Mouse (Mus musculus): ENCODE data around the gene Slc46a3. TPM values are rescaled to one million over a fixed set of nuclear protein-coding genes. Genes with fewer than 3 reads are reported as not detected.
A peak's percentile ranks its signal among the peaks of the same experiment; 100 is the strongest.
"Not testable (repeated sequence)": the region's sequence is repeated elsewhere in the genome, so short reads cannot be mapped to it uniquely, and the experiment has no call there.

Gene Slc46a3
- polyA plus RNA-seq, 1 experiment from 2014 or later = 4.0 TPM

DNA sequence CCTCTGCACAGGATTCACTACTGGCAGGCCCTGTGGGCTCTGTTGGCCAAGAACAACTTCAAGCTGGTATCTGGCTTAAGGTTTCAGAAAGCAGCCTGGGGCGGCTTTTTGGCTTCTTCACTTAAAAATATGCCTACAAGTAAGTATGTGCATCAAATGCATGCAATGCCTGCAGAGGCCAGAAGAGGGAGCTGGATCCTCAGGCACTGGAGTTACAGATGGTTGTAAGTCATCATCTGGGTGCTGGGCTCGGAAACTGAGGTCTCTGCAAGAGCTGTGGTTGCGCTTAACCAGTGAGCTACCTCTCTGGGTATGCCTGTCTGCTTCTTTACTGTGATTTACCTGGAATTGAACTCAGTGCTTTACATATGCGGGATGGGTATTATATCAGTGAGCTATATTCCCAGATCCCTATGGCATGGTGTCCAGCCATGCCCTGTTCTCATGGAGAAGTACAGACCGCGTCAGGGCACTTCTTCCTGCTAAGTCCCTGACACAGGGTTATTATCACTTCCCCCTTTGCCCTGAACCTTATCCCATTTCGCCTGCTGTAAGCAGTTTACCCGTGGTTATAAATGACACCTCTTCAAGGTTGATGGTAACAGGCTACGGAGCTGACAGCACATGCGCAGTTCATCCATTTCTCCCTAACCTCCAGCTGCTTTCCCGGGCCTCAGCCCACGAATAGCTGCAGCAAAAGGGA is 16.3 kb upstream of the Slc46a3 start:
- Histone ChIP-seq H3K4me1 (no peaks in the 10 kb centered on the region), H3K36me3 (no peaks in the 10 kb centered on the region), H3K4me2 (replicated peaks) (no peak overlapping the region), H3K27ac (no peak overlapping the region), H3K9me3 (no peaks in the 10 kb centered on the region), H3K4me3 (no peak overlapping the region), H3K9ac (no peak overlapping the region), H3K27me3 (replicated peaks) (no peaks in the 10 kb centered on the region)
- ATAC-seq (ENCODE audit: low FRiP score, low read depth) = no peak
- WGBS = 89% methylated on average over 12 of the region's 12 CpGs

DNA sequence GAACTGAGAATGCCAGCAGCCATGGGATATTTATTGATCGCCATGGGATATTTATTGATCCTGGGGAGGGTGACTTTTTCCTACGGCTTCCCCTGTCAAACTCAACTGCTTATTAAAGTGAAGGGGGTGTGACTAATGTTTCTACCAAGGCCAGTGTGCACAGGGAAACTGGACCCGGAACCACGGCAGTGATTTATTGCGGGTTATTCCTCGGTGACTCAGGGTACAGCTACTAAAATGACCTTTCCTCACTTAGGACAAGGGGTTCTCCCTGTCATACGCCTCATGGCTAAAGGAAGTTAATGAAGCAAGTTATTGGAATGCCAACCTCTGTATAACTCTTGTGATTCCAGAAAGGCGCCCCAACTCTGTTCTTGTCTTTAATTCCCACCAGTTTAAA is 13.2 kb upstream of the Slc46a3 start:
- Histone ChIP-seq H3K4me3 (no peak overlapping the region), H3K27me3 (replicated peaks) (no peaks in the 10 kb centered on the region), H3K4me1 (no peaks in the 10 kb centered on the region), H3K27ac (no peak overlapping the region), H3K9me3 (no peaks in the 10 kb centered on the region), H3K4me2 (replicated peaks) (no peak overlapping the region), H3K36me3 (no peaks in the 10 kb centered on the region), H3K9ac (no peak overlapping the region)
- 79% methylated on average over 8 of the region's 8 CpGs for WGBS
- no peak for ATAC-seq (ENCODE audit: low FRiP score, low read depth)

- Histone ChIP-seq H3K27me3 (replicated peaks) (no peaks in the 10 kb centered on the region), H3K9me3 (no peaks in the 10 kb centered on the region), H3K27ac (no peak overlapping the region), H3K36me3 (no peaks in the 10 kb centered on the region), H3K4me2 (replicated peaks) (no peak overlapping the region), H3K4me3 (no peak overlapping the region), H3K9ac (no peak overlapping the region), H3K4me1 (no peaks in the 10 kb centered on the region)
- no peak for ATAC-seq (ENCODE audit: low FRiP score, low read depth)
- 53% methylated on average over 11 of the region's 11 CpGs for WGBS
Measured at GRCm38 (mm10) chr5:147907144-147907543, 12.5 kb upstream of the Slc46a3 start.

DNA sequence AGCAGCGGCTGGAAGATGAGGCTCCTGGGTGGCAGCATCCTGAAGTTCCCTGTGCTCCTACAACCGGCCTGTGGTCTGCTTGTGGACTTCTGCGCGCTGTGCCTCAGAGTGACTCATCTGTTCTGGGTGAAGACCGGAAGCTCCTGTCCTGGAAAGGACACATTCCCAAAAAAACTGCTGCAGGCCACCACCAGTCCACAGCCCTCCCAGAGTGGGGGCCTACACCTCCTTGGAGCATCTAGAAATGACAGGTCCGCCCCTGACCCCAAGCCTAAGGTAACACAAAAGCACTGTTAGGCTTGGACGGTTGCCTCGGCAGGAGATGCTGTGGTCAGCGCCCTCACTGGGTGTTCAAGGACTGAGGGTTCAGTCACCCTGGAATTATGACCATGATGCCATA is 8.6 kb upstream of the Slc46a3 start:
- H3K27ac ChIP-seq = no peak overlapping the region
- WGBS = 89% methylated on average over 9 of the region's 9 CpGs
- ATAC-seq (ENCODE audit: low FRiP score, low read depth) = no peak
- H3K9ac ChIP-seq = no peak overlapping the region
- no peaks in the 10 kb centered on the region for H3K9me3 ChIP-seq
- no peak overlapping the region for H3K4me3 ChIP-seq
- H3K27me3 ChIP-seq (replicated peaks) = no peaks in the 10 kb centered on the region
- H3K4me2 ChIP-seq (replicated peaks) = no peak overlapping the region
- no peaks in the 10 kb centered on the region for H3K36me3 ChIP-seq
- no peaks in the 10 kb centered on the region for H3K4me1 ChIP-seq

DNA sequence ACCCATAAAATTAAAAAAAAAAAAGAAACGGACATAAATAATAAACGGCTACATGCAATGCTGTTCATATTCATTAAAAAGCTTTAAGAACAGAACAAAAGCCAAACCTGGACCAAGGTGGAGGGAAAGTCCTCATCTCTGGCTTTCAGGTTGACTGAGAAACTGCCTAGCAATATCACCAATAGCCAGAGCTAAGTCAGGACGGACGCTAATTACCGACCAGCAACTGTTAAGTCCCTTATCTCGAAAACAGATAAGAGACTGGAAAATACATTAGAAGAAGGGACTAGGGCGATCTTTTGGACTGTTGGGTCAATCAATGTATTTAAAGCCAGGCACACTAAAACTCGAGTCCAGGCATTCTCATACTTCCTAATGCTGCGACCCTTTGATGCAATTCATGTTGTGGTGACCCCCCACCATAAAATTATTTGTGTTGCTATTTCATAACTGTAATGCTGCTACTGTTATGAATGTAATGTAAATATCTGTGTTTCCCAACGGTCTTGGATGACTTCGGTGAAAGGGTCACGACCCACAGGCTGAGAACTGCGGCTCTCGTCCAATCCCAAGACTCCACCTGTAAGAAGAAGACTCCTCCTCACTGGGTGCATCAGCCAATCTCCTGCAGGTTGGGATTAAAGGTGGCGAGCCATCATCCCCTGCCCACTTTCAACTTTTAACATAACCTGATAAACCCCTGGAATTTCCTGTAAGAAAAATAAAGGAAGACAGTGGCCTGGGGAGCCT is 7.6 kb upstream of the Slc46a3 start:
- WGBS = 89% methylated on average over 15 of the region's 15 CpGs
- Histone ChIP-seq H3K4me2 (replicated peaks) (no peak overlapping the region), H3K27ac (no peak overlapping the region), H3K36me3 (no peaks in the 10 kb centered on the region), H3K9ac (no peak overlapping the region), H3K4me3 (no peak overlapping the region), H3K9me3 (no peaks in the 10 kb centered on the region), H3K4me1 (no peaks in the 10 kb centered on the region), H3K27me3 (replicated peaks) (no peaks in the 10 kb centered on the region)
- no peak for ATAC-seq (ENCODE audit: low FRiP score, low read depth)

DNA sequence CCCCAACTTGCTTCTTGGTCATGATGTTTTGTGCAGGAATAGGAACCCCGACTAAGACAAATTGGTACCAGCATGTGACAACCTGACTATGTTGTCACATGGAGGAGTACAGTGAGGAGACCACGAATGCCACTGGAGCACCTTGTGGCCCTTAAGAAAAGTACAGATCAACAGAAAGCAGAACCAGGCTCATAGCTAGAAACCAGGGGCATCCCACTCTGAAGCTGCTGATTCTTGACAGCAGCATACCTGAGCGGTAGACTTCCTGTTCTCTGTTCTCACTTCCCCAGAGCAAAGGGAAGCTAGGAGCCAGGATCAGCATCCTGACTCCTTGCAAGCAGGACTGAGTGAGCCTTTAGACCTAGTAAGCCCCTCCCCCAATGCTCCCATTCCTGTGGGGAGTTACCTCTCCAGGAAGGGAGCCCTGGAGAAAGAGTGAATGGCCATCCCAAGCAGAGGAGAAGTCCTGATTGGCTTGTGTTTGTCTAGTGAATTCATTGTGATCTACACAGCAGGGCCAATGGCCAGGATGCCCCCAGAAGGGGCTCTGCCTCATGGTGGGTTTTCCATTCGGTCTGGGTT is 4.4 kb upstream of the Slc46a3 start:
- no peak for ATAC-seq (ENCODE audit: low FRiP score, low read depth)
- H3K4me3 ChIP-seq = no peak overlapping the region
- H3K4me2 ChIP-seq (replicated peaks) = no peak overlapping the region
- no peak overlapping the region for H3K9ac ChIP-seq
- H3K9me3 ChIP-seq = no peaks in the 10 kb centered on the region
- peaks cover 6% of the 10 kb centered on the region; the same call in 1 of the 2 replicates for H3K4me1 ChIP-seq
- no peaks in the 10 kb centered on the region for H3K27me3 ChIP-seq (replicated peaks)
- WGBS = 69% methylated on average over 4 of the region's 4 CpGs
- no peaks in the 10 kb centered on the region for H3K36me3 ChIP-seq
- H3K27ac ChIP-seq = no peak overlapping the region

DNA sequence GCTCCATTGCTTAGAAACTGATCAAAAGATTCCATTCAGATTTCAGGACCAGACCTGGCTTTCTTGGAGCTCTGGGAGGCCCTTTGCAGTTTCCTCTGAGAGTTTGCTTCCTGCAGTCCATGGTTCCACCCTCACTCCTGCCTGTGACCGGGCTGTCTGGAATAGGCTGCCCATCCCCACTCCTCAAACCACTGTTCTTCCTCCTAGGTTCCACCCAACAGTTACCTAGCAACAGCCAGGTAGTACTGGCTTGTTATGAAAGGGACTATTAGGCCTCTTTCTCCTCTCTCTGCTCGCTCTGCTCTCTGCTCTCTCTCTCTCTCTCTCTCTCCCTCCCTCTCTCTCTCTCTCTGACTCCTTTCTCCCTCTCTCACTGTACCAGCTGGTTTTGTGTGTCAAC is 3.6 kb upstream of the Slc46a3 start:
- Histone ChIP-seq H3K36me3 (no peaks in the 10 kb centered on the region), H3K9ac (no peak overlapping the region), H3K4me1 (peaks cover 8% of the 10 kb centered on the region; the same call in 1 of the 2 replicates), H3K9me3 (no peaks in the 10 kb centered on the region), H3K27me3 (replicated peaks) (peaks cover 4% of the 10 kb centered on the region), H3K4me3 (no peak overlapping the region), H3K27ac (no peak overlapping the region), H3K4me2 (replicated peaks) (no peak overlapping the region)
- ATAC-seq (ENCODE audit: low FRiP score, low read depth) = no peak
- 82% methylated on average over 2 of the region's 2 CpGs for WGBS

- not testable (repeated sequence) for H3K27ac ChIP-seq; H3K36me3 ChIP-seq; H3K9me3 ChIP-seq; H3K4me2 ChIP-seq (replicated peaks); ATAC-seq (ENCODE audit: low FRiP score, low read depth); H3K4me3 ChIP-seq; H3K9ac ChIP-seq
- Histone ChIP-seq H3K27me3 (replicated peaks) (peaks cover 10% of the 10 kb centered on the region), H3K4me1 (peaks cover 14% of the 10 kb centered on the region; the same call in 1 of the 2 replicates)
- WGBS = 82% methylated on average over 4 of the region's 4 CpGs
Measured at GRCm38 (mm10) chr5:147896501-147896900, 1.9 kb upstream of the Slc46a3 start.

DNA sequence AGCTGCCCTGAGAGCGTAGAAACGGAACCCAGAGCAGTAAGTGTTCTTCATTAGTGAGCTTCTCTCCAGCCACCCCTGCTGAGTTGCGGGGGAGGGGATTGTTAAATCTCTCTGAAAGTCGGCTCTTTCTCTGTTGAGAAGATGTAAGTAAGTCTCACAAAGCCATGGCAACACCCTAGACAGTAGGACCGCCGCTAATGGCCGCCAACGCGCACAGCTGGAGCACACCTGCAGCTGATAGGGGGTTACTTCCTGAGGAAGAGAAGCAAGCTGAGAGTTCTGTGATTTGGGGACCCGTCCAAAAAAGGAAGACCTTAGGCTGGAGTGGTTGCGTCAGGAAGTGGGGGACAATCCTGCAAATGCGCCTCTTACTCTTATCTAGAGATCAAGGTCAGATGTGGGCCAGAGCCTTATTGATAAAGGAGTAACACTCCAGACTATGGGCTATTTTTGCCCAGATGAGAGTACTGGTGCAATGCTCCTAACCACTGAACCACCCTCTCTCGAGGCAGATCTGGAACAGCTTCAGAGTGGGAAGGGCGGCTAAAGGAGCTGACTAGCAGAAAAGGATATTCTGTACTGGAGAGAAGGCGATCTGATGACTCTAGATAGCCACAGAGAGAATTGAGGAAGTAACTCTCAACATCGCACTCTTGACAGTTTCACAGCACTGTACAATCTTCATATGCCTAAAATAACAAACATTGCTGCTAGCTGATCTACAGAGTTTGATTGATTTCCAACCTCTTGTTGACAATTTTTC is 1.0 kb upstream of the Slc46a3 start:
- Histone ChIP-seq H3K9ac (no peak overlapping the region), H3K27me3 (replicated peaks) (peaks cover 10% of the 10 kb centered on the region), H3K4me2 (replicated peaks) (peak overlapping the region; percentile 89), H3K4me1 (peaks cover 14% of the 10 kb centered on the region; the same call in 1 of the 2 replicates), H3K27ac (no peak overlapping the region), H3K9me3 (no peaks in the 10 kb centered on the region), H3K36me3 (no peaks in the 10 kb centered on the region), H3K4me3 (peak overlapping the region; percentile 62)
- ATAC-seq (ENCODE audit: low FRiP score, low read depth) = no peak
- 25% methylated on average over 16 of the region's 16 CpGs for WGBS

DNA sequence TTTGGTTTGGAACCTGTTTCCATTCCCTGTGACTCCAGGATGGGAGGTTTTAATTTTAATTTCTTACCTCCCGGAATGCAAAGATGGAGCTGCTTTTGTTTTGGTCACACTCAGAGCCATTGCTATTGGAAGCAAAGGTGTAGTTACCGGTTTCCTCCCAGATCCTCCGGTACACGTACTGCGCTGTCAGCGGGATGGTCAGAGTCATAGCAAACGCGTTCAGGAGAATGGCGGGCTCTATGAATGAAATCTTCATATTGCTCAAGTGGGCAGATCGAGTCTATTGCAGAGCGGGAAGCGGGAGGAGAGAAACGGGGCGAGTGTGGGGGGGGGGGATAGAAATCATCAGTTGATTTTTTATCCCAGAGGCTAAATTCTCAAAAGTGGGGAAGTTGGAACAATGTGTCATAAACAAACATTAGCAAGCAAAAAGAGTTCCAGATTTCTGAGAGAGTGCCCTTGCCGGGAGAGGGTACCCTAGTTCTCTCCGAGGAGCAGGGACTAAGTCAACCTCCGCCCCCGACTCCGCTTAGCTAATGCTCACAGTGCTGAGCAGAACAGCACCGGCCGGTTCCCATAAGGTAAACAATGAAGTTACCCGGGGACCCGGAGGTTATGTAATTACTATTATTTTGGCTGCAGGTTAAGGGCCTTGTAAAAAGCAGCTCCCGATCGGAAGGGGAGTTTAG is 705 bp downstream of the Slc46a3 start:
- 1% methylated on average over 25 of the region's 25 CpGs for WGBS
- no peaks in the 10 kb centered on the region for H3K36me3 ChIP-seq
- peak overlapping the region; percentile 62 for H3K4me3 ChIP-seq
- peak overlapping the region; percentile 89 for H3K4me2 ChIP-seq (replicated peaks)
- no peak overlapping the region for H3K27ac ChIP-seq
- H3K9ac ChIP-seq = peak overlapping the region; percentile 58
- H3K4me1 ChIP-seq = peaks cover 14% of the 10 kb centered on the region; the same call in 1 of the 2 replicates
- H3K27me3 ChIP-seq (replicated peaks) = peaks cover 10% of the 10 kb centered on the region
- no peak; the same call in 1 of the 2 replicates for ATAC-seq (ENCODE audit: low FRiP score, low read depth)
- no peaks in the 10 kb centered on the region for H3K9me3 ChIP-seq

GRCm38 (mm10) chr5:147893143-147893542 is 1.5 kb downstream of the Slc46a3 start:
- Histone ChIP-seq H3K9ac (no peak overlapping the region), H3K4me2 (replicated peaks) (peak overlapping the region; percentile 89), H3K9me3 (no peaks in the 10 kb centered on the region), H3K4me3 (no peak overlapping the region), H3K36me3 (no peaks in the 10 kb centered on the region), H3K27me3 (replicated peaks) (peaks cover 10% of the 10 kb centered on the region), H3K27ac (no peak overlapping the region), H3K4me1 (peaks cover 14% of the 10 kb centered on the region; the same call in 1 of the 2 replicates)
- ATAC-seq (ENCODE audit: low FRiP score, low read depth) = no peak
- WGBS = 8% methylated on average over 9 of the region's 9 CpGs
